Mouse (Mus musculus): ENCODE measurements around the gene Zbtb20.
A peak's percentile ranks its signal among the peaks of the same experiment; 100 is the strongest.

Zbtb20 gene

DNA sequence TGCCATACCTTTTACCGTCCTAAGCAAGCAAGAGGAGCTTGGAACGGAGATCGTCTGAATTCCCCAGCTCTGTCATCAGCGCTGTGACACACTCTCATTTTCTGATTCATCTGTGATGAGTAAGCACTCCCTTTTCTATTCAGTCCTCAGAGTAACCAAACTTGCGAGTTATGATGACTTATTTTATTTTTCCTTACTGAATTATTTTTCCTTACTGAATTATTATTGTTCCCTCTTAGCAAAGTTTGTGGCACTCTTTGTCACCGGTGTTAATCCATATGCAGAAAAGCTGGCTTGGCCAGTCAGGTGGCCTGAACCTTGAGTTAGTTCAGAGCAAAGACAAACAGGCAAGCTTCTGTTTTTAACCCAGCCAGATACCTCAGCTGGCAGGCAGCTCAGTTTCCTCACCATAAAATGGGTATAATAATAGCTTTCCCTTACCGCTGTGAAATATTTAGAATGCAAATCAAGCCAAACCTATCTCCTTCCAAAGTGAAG lies 583.1 kb downstream of the Zbtb20 start:
- no peak for DNase-seq (ENCODE audit: low spot score)

DNA sequence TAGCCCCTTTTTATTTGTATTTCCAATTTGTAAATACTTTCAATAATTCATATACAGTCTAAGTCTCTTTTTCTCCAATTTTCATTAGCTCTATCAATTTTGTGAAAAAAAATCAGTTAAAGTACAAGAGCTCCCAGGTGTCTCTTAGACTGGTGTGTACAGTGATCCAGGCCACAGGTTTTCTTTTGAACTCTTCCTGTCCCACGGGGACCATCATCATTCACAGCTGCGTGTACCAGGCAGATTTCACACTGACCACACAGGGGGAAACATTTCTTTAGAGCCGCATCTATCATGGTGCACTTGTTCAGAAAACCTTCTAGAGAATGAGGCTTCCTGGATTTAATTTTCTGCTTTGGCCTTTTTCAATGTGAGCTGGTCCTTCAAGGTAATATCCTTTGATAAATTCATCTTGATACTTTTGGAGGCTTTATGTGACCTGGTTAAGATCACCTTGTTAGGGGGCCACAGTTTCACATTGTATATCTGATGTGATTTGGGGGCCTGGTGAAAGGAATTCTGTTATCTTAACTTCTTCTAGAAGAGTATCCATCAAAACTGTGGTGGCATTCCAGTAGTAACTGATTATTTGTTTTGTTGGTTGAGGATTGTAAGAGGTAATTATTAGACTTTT lies 586.2 kb downstream of the Zbtb20 start:
- DNase-seq (ENCODE audit: low spot score) = no peak

DNA sequence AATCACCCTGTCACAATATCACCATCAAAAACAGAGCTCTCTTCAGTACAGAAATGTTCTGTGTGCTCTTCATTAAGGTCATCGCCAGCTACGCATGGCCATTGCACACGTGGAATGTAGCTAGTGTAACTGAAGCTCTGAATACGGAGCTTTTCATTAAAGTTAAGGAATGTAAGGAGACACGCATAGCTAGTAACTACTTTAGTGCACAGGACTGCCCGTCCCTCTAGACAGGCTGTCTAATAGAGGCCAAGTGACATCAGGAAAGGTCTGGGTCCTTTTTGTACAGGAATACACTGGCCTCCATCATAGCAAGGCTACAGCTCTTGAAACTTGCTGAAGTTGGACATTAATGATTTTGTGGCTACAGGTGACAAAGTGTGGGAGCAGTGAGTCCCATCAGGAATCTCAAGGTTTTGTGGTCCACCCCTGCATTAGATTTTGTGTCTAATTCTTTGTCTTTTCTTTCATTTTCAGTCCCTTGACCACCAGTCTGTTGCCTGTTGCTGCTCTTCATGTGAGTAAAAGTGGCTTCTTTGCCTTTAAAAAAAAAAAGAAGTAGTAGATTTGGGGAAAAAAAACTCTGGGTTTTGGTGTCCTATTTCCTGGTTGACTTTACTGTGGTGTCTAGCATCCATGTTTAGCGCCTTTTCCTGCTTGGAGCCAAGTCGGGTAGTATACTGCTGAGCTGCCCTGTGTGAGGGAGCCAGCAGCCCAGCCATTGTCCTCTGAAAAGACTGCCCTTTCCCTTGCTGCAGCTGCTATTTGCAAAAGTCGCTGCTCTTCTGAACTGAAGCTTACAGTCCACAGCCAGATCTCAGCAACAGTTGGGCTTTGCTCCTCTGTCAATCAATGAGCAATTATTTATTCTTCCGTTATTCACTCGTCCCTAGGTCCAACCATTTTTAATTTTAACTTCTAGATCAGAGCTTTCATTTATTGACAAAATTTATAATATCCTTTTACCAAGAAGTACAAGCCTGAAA lies 587.1 kb downstream of the Zbtb20 start:
- no peak for DNase-seq (ENCODE audit: low spot score)

DNA sequence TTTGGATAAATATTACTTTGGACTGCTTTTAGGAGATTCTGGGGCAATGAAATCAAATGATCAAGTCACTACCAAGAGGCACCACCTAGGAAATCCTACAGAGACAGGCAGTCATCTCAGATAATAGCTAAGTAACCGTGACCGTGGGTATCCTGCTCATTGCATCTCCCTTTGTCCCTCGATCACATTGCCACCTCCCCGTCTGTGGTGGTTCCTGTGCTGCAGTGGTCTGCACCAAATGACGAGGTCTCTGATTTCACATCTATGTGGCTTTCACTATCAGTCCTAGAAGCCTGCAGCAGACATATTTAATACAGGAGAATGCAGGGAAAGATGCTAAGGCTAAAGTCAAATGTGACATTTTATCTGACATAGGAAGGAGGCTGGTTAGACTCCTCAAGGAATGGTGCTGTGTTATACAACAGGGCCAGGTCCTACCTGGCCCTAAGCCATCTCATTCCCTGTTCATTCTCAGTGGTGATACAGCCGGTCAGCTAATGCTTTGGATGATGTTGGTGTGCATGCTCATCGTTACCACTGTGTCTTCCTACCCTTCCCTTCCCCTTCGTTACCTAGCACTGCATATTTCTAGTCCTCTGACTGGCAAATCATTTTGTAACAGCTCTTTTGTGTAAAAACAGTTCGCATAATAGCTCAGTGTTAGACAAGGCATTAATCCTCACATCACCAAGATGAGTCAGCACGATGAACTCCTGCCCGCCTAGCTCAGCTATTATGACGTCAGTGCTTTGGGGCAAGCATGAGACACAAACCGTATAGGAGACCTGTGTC lies 588.2 kb downstream of the Zbtb20 start:
- DNase-seq (ENCODE audit: low spot score) = peak; percentile 38

DNA sequence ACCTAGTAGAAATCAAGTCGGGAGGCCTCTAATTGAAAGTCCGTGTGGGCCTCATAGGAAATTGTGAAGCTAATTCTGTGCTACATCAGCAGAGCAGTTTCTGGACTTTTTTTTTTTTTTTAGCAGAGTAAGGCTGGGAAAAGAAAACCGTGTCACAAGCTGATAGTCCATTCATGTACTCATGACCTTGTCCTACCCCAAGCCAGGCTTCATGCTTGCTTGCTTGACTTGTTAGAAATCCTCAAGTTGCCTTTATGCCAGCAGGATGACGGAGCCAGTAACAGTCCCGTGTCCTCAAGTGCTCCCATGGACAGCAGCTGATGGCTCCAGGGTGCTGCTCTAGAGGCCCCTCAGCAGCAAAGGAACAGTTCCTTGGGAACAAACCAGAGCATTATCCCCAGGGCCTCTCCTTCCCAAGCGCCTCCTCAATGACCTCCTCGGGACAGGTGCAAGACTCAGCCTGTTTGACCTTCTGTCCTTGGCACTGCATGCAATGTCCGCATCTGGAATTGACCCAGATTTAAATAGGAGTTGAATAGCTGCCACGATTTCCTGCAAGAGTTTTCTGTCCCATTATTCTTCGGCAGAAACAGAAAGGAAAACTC lies 588.9 kb downstream of the Zbtb20 start:
- peak; percentile 34 for DNase-seq (ENCODE audit: low spot score)

DNA sequence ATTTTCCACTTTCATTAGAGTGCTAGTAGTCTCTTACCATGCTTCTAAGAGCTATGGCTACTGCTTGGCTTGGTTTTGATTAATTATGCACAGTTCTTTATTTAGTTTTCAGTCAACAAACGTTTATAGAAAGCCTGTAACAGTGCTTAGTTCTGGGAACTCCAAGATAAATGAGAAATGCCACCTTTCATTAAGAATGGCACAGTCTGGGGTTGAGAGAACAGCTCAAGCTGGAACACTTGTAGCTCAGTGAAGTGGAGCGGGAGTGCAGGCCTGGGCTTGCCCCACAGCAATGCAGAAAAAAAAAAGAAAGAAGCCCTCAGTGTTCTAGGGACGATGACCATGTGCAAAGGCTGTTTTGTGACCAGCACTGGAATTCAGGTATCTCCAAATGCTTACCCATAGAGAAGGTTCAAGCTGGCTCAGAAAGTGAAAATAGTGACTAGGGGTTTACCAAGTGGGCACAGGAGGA lies 589.7 kb downstream of the Zbtb20 start:
- no peak for DNase-seq (ENCODE audit: low spot score)

DNA sequence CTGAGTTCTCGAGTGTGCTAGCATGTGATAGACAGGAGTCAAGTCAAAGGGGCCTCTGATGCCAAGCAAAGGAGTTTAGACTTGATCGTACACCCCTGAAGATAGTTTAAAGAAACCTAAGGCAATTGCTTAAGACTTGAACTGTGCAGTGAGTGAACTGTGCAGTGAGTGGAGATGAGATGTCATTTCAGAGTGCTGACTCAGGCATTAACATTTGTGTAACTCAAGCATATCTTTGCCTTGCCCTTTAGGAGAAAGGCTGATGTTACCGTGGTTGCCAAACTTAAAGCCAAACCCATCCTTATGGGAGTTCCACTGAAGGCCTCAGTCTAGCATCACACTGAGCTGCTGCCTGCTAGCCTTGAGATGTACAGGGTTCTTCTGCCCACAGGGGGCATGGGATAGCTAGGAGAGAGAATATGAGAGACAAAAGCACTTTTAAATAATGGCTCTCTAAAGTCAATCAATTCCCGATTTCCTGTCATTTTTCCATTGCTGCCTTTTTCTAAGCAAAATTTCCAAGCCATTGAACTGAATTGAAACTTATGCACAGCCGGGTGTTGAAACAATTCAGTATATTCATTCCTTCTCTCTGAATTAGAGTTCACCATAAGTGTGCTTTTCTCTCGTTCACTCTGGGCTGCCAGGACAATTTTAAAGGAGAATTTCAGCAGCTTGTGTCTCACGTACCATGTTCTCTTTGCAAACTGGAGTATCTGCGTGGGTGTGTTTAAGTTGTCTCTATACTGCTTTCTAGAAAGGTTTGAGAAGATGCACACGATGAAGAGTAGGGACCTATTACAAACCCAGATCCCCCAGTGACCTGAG lies 590.5 kb downstream of the Zbtb20 start:
- no peak for DNase-seq (ENCODE audit: low spot score)

DNA sequence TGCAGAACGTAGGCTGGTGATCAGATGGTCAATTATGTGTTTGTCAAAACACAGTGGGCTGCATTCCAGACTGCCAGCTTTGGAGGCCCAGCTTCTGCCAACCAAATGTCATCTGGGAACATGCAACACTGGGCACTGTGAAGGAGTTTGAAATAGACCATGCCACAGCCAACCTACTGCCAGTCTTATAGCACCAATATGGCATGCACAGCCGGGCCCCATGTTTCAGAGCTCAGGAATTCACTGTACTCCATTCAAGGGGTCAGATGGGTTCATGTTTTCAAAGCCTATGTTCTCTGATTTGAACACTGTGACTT lies 591.0 kb downstream of the Zbtb20 start:
- DNase-seq (ENCODE audit: low spot score) = no peak

DNA sequence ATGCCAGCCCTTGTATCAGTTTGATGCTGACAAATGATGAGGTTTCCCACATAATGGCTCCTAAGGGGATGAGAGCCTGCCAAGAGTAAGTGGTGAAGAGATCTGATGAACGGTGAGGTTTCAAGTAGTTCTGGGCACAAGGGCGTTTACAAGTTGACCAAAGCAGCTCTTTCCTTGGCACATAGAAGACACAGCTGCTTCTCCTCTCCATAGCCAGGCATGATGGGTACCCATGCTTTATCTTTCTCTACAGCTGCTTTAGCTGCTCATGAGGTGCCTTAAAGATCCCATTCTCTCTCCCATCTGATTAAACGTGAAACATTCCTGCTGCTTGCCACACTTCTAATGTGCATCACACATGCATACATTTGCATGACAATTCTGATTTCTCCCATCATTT lies 595.4 kb downstream of the Zbtb20 start:
- no peak for DNase-seq (ENCODE audit: low spot score)

DNA sequence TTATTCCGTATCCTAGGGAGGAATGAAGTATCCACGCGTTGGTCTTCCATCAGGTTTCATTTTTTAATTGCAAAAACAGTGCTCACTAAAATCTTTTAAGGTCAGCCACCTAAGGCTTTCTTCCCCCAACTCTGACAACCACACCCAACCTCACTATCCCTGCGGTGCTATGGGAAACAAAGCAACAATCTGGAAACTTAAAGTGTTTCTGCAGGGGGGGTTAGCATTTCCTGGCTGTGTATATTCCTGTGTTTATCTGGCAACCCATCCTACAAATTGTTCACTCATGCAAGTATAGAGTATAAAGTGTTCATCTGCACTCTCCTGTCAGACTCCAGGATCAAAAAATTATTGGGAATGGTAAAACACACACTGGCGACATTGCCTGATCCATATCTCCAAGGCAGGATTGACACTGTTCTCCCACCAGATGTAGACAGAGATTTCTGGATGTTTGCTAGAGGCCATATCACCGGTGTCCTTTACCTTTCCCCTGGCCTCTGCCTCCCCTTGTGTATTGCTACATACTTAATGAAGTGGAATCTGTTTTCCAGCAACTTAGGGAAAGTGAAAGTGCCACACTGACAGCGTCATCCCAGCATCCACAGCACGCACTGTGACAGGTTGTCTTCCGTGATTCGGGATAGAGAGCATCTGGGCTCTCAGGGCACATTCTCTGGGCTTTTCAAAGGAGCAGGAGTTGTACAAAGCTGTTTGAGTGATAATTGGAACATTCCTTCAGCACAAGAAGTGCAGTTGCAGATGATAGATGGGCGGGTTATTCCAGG lies 599.5 kb downstream of the Zbtb20 start:
- DNase-seq (ENCODE audit: low spot score) = no peak

DNA sequence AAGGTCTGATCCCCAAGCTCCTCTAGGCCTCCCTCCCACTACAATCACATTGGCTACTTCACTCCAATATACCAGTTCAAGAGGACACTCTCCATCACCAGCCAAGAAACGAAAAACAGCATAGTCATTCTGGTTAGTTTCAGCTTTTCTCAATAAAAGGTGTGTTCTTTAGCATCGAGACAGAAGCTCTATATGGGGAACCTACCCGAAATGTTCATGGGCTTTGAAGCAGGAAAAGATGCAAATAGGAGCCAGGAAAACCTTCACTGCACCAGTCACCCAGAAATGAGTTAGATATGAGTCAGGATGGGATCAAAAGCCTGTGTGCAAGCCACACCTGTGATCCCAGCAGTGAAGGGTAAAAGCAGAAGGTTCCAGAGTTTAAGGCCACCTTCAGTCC lies 601.2 kb downstream of the Zbtb20 start:
- DNase-seq (ENCODE audit: low spot score) = no peak

DNA sequence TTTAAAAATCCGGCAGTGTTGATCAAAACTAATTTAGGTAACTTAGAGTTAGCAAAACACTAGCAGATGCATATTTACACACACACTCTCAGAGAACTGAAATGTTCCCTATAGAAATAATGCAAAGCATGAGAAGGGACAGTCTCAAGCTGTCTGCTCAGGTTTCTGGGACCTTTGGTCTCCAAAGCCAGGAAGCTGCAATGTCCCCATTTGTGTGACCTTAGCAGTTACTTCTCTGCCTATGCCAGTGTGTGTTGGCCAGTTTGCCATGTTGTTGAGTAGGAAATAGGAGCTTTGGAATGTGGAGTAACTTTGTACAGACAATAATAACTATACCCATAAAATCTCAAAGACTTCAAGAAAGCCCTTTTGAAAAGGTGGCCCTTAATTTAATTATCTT lies 602.7 kb downstream of the Zbtb20 start:
- no peak for DNase-seq (ENCODE audit: low spot score)

DNA sequence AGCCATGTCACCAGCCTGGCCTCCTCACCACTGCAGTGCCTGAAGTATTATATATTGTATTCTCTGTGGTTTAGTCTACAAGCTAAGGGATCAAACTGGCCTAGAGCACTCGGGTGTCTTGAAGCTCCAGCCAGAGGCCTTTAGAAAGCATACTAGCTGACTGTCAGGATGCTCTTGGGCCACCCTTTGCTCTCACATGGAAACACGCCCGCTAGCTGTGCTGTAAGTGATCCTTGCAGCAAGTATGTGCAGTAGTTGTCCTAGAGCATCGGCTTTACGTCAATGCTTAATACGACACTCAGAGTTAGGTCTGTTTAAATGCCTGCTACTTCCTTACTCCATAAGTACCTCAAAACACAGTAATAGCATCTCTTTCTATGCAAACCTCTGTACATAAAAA lies 604.9 kb downstream of the Zbtb20 start:
- no peak for DNase-seq (ENCODE audit: low spot score)

DNA sequence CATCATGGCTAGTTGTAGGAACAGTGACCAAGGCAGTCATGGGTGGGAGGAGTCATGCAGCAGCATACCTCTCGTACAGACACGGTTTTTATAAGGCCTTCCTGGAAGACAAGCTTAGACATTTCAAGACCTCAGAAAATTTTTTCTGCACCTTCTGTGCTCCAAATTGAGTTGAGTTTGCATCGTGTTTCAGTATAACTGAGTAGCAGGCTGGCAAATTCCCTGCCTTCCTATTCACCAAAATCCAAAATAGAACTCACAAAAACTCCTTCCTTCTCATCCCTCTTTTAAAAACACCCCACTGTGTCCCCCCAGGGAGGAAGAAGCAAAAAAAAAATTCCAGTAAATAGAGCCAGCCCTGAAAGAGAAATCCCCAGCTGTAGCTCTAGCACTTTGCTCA lies 606.4 kb downstream of the Zbtb20 start:
- DNase-seq (ENCODE audit: low spot score) = no peak

DNA sequence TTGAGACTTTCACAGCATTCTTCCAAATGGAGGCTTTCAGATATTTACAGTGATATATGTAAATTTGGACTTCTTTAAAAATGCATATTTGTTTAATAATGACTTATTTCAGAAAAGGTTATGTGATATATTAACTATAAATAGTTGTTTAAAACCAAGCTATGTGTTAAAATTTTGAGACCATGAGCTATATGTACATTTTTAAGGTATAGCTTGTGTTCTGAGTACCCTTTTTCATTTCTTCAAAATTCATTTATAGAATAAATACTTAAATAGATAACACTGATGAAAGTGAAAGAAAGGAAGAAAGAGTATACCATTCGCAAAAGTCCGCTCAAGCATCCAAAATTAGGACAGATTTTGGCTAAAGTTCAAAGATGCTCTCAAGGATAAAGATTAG lies 607.1 kb downstream of the Zbtb20 start:
- no peak for DNase-seq (ENCODE audit: low spot score)

DNA sequence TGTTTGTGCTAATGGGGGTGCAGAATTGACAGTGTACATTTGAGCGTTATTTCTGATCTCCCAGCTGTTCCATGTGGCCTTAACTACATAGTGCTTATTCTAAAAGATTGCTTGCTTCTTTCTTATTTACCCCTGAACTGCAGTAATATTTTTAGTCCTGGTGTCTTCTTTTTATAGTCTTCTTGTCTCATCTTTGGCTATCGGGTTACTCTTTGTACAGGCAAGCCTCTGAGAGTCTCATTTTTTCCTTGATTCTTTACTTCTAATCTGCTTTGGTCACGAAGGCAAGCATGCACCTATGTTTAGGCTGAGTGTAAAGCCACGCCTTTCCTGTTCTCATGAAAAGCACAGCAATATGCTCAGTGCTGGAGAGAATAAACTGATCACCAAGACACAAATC lies 608.7 kb downstream of the Zbtb20 start:
- no peak for DNase-seq (ENCODE audit: low spot score)

DNA sequence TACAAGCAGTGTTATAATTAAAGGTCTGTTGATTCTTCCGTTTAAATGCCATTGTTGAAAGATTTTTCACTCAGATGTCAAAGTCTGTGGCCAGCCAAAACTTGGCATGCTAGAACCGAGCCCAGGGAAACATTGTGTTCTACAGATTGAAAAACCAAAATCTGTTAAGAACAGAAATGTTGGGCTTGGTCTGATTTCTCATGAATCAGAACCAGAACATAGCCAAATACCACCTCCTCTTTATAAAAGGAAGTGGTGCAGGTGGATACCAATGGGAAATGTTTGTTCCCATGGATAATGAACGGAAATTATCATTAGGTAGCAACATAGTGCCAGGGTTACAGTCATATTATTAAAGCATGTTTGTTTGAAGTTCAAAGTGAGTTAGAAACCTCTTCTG lies 613.7 kb downstream of the Zbtb20 start:
- DNase-seq (ENCODE audit: low spot score) = no peak

DNA sequence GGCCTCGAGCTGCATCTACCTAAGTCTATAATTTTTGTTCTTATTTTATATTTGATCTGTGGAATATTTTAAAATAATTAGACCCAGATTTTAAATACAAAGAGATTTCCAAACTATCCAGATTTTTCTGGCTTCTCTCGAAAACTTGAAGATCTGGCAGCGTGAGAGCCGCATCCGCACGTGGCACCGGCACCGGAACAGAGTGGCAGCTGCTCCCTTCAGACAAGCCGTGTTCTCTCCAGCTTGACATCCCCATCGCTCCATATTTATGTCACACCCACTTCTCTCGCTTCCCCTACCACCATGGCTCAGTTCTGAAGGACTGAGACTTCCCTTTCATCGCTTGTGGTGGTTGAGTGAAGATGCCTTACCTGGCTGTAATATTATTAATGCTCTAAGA lies 614.3 kb downstream of the Zbtb20 start:
- no peak for DNase-seq (ENCODE audit: low spot score)

DNA sequence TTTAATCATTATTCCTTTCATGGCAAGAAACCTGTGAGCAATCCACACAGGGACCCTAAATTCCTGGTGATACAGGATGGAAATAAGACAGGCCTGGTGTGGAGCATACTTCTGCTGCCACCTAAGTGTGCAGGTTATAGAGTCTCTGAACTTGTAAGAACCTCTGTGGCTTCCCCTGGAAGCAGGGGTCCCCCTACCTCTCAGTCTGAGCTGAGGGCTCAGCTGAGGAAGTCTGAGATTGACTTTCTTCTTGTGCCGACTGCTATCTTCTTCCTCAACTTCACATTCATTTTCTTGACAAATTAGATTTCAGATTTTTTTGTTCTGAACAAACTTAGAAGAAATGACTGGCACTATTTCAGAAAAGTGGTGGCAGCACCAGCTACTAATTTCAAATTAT lies 617.2 kb downstream of the Zbtb20 start:
- DNase-seq (ENCODE audit: low spot score) = no peak

DNA sequence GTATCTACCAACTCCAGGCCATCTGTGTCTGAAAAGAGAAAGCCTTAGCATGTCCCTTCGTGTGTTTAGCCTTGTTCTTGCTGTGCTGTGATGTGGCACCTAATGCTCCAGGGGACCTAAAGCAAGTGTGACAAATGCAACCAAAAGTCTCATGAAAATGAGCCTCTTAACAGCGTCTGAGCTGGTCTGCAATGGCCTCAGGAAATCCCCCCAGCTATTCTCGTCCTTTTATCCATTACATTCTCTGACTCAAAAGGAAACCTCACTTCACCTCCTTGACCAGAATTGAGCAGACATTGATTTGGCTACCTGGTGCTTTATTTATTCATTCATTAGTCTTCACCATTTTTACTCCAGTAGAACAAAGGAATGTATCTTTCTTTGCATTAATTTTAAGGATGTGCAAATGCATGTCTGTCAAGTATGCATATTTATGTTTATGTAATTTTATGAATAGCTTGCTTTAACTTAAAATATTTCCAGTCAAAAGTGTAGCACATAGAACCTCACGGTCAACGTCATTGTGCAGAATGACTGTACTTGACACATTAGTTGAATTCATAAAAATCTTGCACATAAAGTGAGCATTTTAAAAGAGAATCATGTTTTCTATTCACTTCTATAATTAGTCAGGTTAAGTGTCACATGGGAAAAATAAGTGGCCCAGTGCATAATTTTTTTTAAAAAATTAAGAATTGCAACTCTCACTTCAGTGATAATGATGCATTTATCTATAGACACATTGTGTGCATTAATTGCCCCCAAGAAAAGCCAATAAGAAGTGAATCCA lies 618.1 kb downstream of the Zbtb20 start:
- no peak for DNase-seq (ENCODE audit: low spot score)

All from left cerebral cortex, adult 11 months (tissue).